Mouse (Mus musculus): ENCODE results near the gene Tgfb1.

DNA sequence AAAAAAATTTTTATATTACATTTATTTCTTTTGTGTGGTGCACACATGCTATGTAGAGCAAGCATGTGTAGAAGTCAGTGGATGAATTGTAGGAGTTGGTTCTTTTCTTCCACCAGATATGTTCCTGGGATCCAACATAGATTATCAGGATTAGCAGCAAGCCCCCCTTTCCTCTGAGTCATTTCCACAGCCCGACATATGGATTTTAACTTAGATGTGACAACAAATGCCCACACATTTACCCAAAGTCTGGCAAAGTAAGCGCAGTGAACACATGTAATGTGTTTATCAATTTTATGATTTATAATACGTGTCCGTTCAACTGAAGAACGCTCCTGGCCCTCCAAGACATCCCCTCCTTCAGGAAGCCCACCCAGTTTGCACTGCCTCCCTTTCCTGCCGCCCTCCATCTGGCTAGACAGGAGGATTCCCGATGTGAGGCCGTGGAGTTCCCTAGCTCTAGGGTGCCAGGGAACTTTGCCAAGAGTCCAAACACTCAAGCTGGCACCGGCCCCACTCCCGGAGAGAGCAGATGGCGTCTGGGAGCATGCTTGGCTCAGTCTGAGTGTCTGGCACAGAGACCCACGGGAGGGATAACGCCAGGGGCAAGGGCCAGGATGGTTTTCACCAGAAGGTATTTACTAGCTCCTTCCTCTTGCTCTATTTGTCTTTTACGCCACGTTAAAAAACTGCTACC, 10.6 kb upstream of the Tgfb1 start:
- TF ChIP-seq POLR2A (IDR thresholded peaks at IDR 0.05; ENCODE audit: low read depth, low read length) (no peak), CTCF (IDR thresholded peaks at IDR 0.05; ENCODE audit: borderline replicate concordance, insufficient read depth, low read length) (no peak)
